Mouse (Mus musculus) G1E (cell line): ENCODE measurements around the gene 4930469K13Rik.

Source experiments
- CTCF ChIP-seq: IDR thresholded peaks from 2 replicates; pipeline ENCODE4 v1.5.1; 2012; ENCODE audit warnings: low read depth, low read length, inconsistent platforms, mixed read lengths
- GATA2 ChIP-seq: IDR thresholded peaks from 2 replicates; pipeline ENCODE4 v1.6.1; 2012; ENCODE audit warnings: low read depth, low read length, inconsistent platforms, borderline replicate concordance

GRCm38 (mm10) chr11:34025091-34025490 is 73.3 kb downstream of the 4930469K13Rik start:
- no peak for TF ChIP-seq CTCF
- TF ChIP-seq GATA2, result no peak
